Mouse (Mus musculus) midbrain, postnatal 0 days (tissue): ENCODE measurements around the gene Gm15737. TPM values are rescaled to one million over a fixed set of nuclear protein-coding genes. Genes with fewer than 3 reads are reported as not detected.
A peak's percentile ranks its signal among the peaks of the same experiment; 100 is the strongest.

Experiments used
- ATAC-seq: fragments of 200-750 bp; cut with Nextera tagmentation; 2 replicates; pipeline ENCODE4 v1.8.0; 2017; ENCODE audit warnings: moderate number of reproducible peaks, mild to moderate bottlenecking, moderate TSS enrichment, moderate library complexity; ENCODE audit not compliant: low FRiP score
- DNase-seq: peaks from one replicate; pipeline ENCODE4 v3.0.0-alpha.2; 2015; ENCODE audit warnings: low spot score
- H3K27ac ChIP-seq: fragments of 300-500 bp; sonication (generic); 2 replicates; pipeline ENCODE4 v1.5.1; 2014; ENCODE audit warnings: low read depth, mild to moderate bottlenecking, low read length, mixed read lengths
- H3K27me3 ChIP-seq: fragments of 300-500 bp; sonication (generic); 2 replicates; pipeline ENCODE4 v1.6.1; 2014; ENCODE audit warnings: low read length, control low read depth, mixed read lengths; ENCODE audit not compliant: insufficient read depth
- H3K36me3 ChIP-seq: fragments of 300-500 bp; sonication (generic); 2 replicates; pipeline ENCODE4 v1.6.1; 2014; ENCODE audit warnings: low read length, control low read depth, mixed read lengths; ENCODE audit not compliant: insufficient read depth
- H3K4me1 ChIP-seq: fragments of 300-500 bp; sonication (generic); 2 replicates; pipeline ENCODE4 v1.6.1; 2014; ENCODE audit warnings: mild to moderate bottlenecking, control low read depth, antibody characterized with exemption, low read length, mixed read lengths; ENCODE audit not compliant: insufficient read depth
- H3K4me2 ChIP-seq: fragments of 300-500 bp; sonication (generic); 2 replicates; pipeline ENCODE4 v1.6.1; 2014; ENCODE audit warnings: low read depth, mild to moderate bottlenecking, low read length, mixed read lengths; ENCODE audit not compliant: poor library complexity, severe bottlenecking
- H3K4me3 ChIP-seq: fragments of 300-500 bp; sonication (generic); 2 replicates; pipeline ENCODE4 v1.5.1; 2014; ENCODE audit warnings: low read depth, mild to moderate bottlenecking, low read length, moderate library complexity
- H3K9ac ChIP-seq: fragments of 300-500 bp; sonication (generic); replicated peaks from 2 replicates; pipeline ENCODE4 v1.6.1; 2014; ENCODE audit warnings: mild to moderate bottlenecking, low read length, moderate library complexity, mixed read lengths; ENCODE audit not compliant: poor library complexity, severe bottlenecking
- H3K9me3 ChIP-seq: fragments of 300-500 bp; sonication (generic); 2 replicates; pipeline ENCODE4 v1.6.1; 2016; ENCODE audit warnings: low read length, control low read depth
- CTCF ChIP-seq: IDR thresholded peaks from 2 replicates; pipeline ENCODE4 v1.5.1; 2016; ENCODE audit warnings: antibody characterized with exemption, mild to moderate bottlenecking
- WGBS: fragments of 180-500 bp; shearing (Covaris S2); extraction: QIAGEN DNeasy Blood & Tissue Kit; methylation state at CpG from one replicate; pipeline ENCODE4 v1.1.7; 2014; 5-methylcytosine and 5-hydroxymethylcytosine counted together
- polyA plus RNA-seq: library from polyadenylated mRNA; unstranded; fragments of >200 nt; fragmentation: Nextera tagmentation; extraction: Ambion mirVana; gene quantifications from 2 replicates; pipeline ENCODE4 v1.2.1, GENCODE M21; 2015
- total RNA-seq: library from RNA; depleted of rRNA; stranded (reverse); fragments of >200 nt; gene quantifications from 2 replicates; pipeline ENCODE4 v1.2.3, GENCODE M21; 2014

The Gm15737 gene
- total and polyA plus RNA-seq, 2 experiments from 2014 or later, result not detected

GRCm38 (mm10) chr6:92849208-92849607 is 19.9 kb upstream of the Gm15737 start:
- H3K9me3 ChIP-seq, result no peaks in the 10 kb centered on the region
- TF ChIP-seq CTCF, result no peak
- no peak overlapping the region for H3K4me2 ChIP-seq
- H3K36me3 ChIP-seq, result no peaks in the 10 kb centered on the region
- ATAC-seq, result no peak
- H3K9ac ChIP-seq, result no peak overlapping the region
- no peak overlapping the region for H3K27ac ChIP-seq
- H3K4me3 ChIP-seq, result no peak overlapping the region
- no peaks in the 10 kb centered on the region for H3K27me3 ChIP-seq
- 94% methylated on average over 9 of the region's 9 CpGs for WGBS
- H3K4me1 ChIP-seq, result no peaks in the 10 kb centered on the region
- DNase-seq, result peak; percentile 40

- DNase-seq (peak; percentile 89), ATAC-seq (no peak)
- Histone ChIP-seq H3K9me3 (no peaks in the 10 kb centered on the region), H3K9ac (no peak overlapping the region), H3K36me3 (no peaks in the 10 kb centered on the region), H3K4me3 (no peak overlapping the region), H3K27me3 (no peaks in the 10 kb centered on the region), H3K27ac (no peak overlapping the region), H3K4me2 (no peak overlapping the region), H3K4me1 (no peaks in the 10 kb centered on the region)
- 24% methylated on average over 5 of the region's 5 CpGs for WGBS
- no peak for TF ChIP-seq CTCF
These were observed 18.9 kb upstream of the Gm15737 start for GRCm38 (mm10) chr6:92850250-92850649.

GRCm38 (mm10) chr6:92854873-92855272 is 14.3 kb upstream of the Gm15737 start:
- Histone ChIP-seq H3K27ac (no peak overlapping the region), H3K4me2 (no peak overlapping the region)

GRCm38 (mm10) chr6:92857761-92858160 is 11.4 kb upstream of the Gm15737 start:
- 95% methylated on average over 13 of the region's 13 CpGs for WGBS

More at GRCm38 (mm10) chr6:92854873-92855272, 14.3 kb upstream of the Gm15737 start:
- H3K27me3 ChIP-seq, result no peaks in the 10 kb centered on the region
- WGBS, result 95% methylated on average over 4 of the region's 4 CpGs
- no peaks in the 10 kb centered on the region for H3K36me3 ChIP-seq
- H3K9ac ChIP-seq, result no peak overlapping the region
- no peaks in the 10 kb centered on the region for H3K9me3 ChIP-seq
- no peaks in the 10 kb centered on the region for H3K4me1 ChIP-seq
- no peak for ATAC-seq
- H3K4me3 ChIP-seq, result no peak overlapping the region
- DNase-seq, result no peak
- no peak for TF ChIP-seq CTCF

GRCm38 (mm10) chr6:92858721-92859510 is 10.2 kb upstream of the Gm15737 start:
- Histone ChIP-seq H3K4me1 (no peaks in the 10 kb centered on the region), H3K27ac (no peak overlapping the region), H3K4me2 (no peak overlapping the region), H3K9me3 (no peaks in the 10 kb centered on the region), H3K9ac (no peak overlapping the region), H3K4me3 (no peak overlapping the region), H3K36me3 (no peaks in the 10 kb centered on the region), H3K27me3 (no peaks in the 10 kb centered on the region)
- no peak for DNase-seq
- no peak for ATAC-seq
- TF ChIP-seq CTCF, result no peak
- whole genome bisulfite sequencing, result 77% methylated on average over 12 of the region's 12 CpGs

More at GRCm38 (mm10) chr6:92857761-92858160, 11.4 kb upstream of the Gm15737 start:
- Histone ChIP-seq H3K9ac (no peak overlapping the region), H3K9me3 (no peaks in the 10 kb centered on the region), H3K4me1 (no peaks in the 10 kb centered on the region), H3K36me3 (no peaks in the 10 kb centered on the region), H3K4me2 (no peak overlapping the region), H3K27ac (no peak overlapping the region), H3K4me3 (no peak overlapping the region), H3K27me3 (no peaks in the 10 kb centered on the region)
- no peak for TF ChIP-seq CTCF
- ATAC-seq (no peak), DNase-seq (no peak)

- Histone ChIP-seq H3K36me3 (no peaks in the 10 kb centered on the region), H3K4me2 (no peak overlapping the region), H3K9me3 (no peaks in the 10 kb centered on the region), H3K4me3 (no peak overlapping the region), H3K27me3 (no peaks in the 10 kb centered on the region), H3K27ac (no peak overlapping the region), H3K4me1 (no peaks in the 10 kb centered on the region), H3K9ac (no peak overlapping the region)
- no peak for DNase-seq
- WGBS, result 71% methylated on average over 5 of the region's 5 CpGs
- no peak for ATAC-seq
- TF ChIP-seq CTCF, result no peak
These were observed 8.8 kb upstream of the Gm15737 start for GRCm38 (mm10) chr6:92860285-92860912.
